Mouse (Mus musculus) intestine, embryonic 14.5 days (tissue): ENCODE measurements around the gene Ppm1m. TPM values are rescaled to one million over a fixed set of nuclear protein-coding genes. Genes with fewer than 3 reads are reported as not detected.

ENCODE experiments used
- ATAC-seq: fragments of 200-750 bp; cut with Nextera tagmentation; replicated peaks from 2 replicates; pipeline ENCODE4 v1.8.0; 2017; ENCODE audit warnings: low read depth, moderate number of reproducible peaks, moderate TSS enrichment, moderate library complexity; ENCODE audit not compliant: low FRiP score, low TSS enrichment
- DNase-seq: peaks from one replicate; pipeline ENCODE4 v3.0.0-alpha.2; 2018; ENCODE audit warnings: low spot score
- H3K27ac ChIP-seq: fragments of 300-500 bp; sonication (generic); 2 replicates; pipeline ENCODE4 v1.5.1; 2014; ENCODE audit warnings: low read depth, mild to moderate bottlenecking, control low read depth
- H3K27me3 ChIP-seq: fragments of 300-500 bp; sonication (generic); replicated peaks from 2 replicates; pipeline ENCODE4 v1.6.1; 2014; ENCODE audit warnings: low read length, control low read depth; ENCODE audit not compliant: control insufficient read depth, insufficient read depth
- H3K36me3 ChIP-seq: fragments of 300-500 bp; sonication (generic); 2 replicates; pipeline ENCODE4 v1.6.1; 2014; ENCODE audit warnings: low read length, control low read depth; ENCODE audit not compliant: control insufficient read depth, insufficient read depth
- H3K4me1 ChIP-seq: fragments of 300-500 bp; sonication (generic); replicated peaks from 2 replicates; pipeline ENCODE4 v1.6.1; 2014; ENCODE audit warnings: low read length, control low read depth, mixed read lengths; ENCODE audit not compliant: control insufficient read depth, insufficient read depth
- H3K4me2 ChIP-seq: fragments of 300-500 bp; sonication (generic); 2 replicates; pipeline ENCODE4 v1.6.1; 2014; ENCODE audit warnings: low read length
- H3K4me3 ChIP-seq: fragments of 300-500 bp; sonication (generic); 2 replicates; pipeline ENCODE4 v1.5.1; 2014; ENCODE audit warnings: low read depth, low read length, control low read depth, mixed read lengths
- H3K9ac ChIP-seq: fragments of 300-500 bp; sonication (generic); 2 replicates; pipeline ENCODE4 v1.6.1; 2014; ENCODE audit warnings: mild to moderate bottlenecking, low read length
- H3K9me3 ChIP-seq: fragments of 300-500 bp; sonication (generic); 2 replicates; pipeline ENCODE4 v1.6.1; 2016; ENCODE audit warnings: low read length, control low read depth; ENCODE audit not compliant: control insufficient read depth
- WGBS: fragments of 180-500 bp; shearing (Covaris S2); extraction: QIAGEN DNeasy Blood & Tissue Kit; methylation state at CpG from one replicate; pipeline ENCODE4 v1.1.7; 2014; 5-methylcytosine and 5-hydroxymethylcytosine counted together
- polyA plus RNA-seq: library from polyadenylated mRNA; unstranded; fragments of >200 nt; fragmentation: Nextera tagmentation; extraction: Ambion mirVana; gene quantifications from 2 replicates; pipeline ENCODE4 v1.2.1, GENCODE M21; 2014

The Ppm1m gene
- polyA plus RNA-seq, 1 experiment from 2014 or later, result 33.6 TPM

- H3K27me3 ChIP-seq, result no peaks in the 10 kb centered on the region
- no peak for ATAC-seq
- H3K4me2 ChIP-seq, result no peak overlapping the region
- H3K9me3 ChIP-seq, result no peaks in the 10 kb centered on the region
- H3K27ac ChIP-seq, result no peak overlapping the region
- no peak for DNase-seq
- no peak overlapping the region for H3K9ac ChIP-seq
- H3K4me3 ChIP-seq, result no peak overlapping the region
- no peaks in the 10 kb centered on the region for H3K4me1 ChIP-seq
- H3K36me3 ChIP-seq, result no peaks in the 10 kb centered on the region
- WGBS, result 77% methylated on average over 2 of the region's 2 CpGs
Observed at GRCm38 (mm10) chr9:106166709-106167108, 32.8 kb downstream of the Ppm1m start.

- no peak for ATAC-seq
- Histone ChIP-seq H3K27ac (peak overlapping the region; percentile 96), H3K9me3 (no peaks in the 10 kb centered on the region), H3K36me3 (no peaks in the 10 kb centered on the region), H3K27me3 (no peaks in the 10 kb centered on the region), H3K4me2 (peak overlapping the region; percentile 73), H3K4me1 (no peaks in the 10 kb centered on the region; the same call in 1 of the 2 replicates), H3K9ac (peak overlapping the region; percentile 71), H3K4me3 (peak overlapping the region; percentile 55)
- no peak for DNase-seq
- WGBS, result 46% methylated on average over 5 of the region's 5 CpGs
Observed at GRCm38 (mm10) chr9:106160426-106160825, 39.1 kb downstream of the Ppm1m start.

- H3K9ac ChIP-seq, result peak overlapping the region; percentile 71
- H3K4me3 ChIP-seq, result peak overlapping the region; percentile 55
- H3K27me3 ChIP-seq, result no peaks in the 10 kb centered on the region
- H3K4me1 ChIP-seq, result no peaks in the 10 kb centered on the region; the same call in 1 of the 2 replicates
- peak; percentile 86 for ATAC-seq
- no peaks in the 10 kb centered on the region for H3K9me3 ChIP-seq
- no peaks in the 10 kb centered on the region for H3K36me3 ChIP-seq
- H3K27ac ChIP-seq, result peak overlapping the region; percentile 96
- DNase-seq, result peak; percentile 99
- H3K4me2 ChIP-seq, result peak overlapping the region; percentile 73
- 2% methylated on average over 24 of the region's 24 CpGs for WGBS
Observed at GRCm38 (mm10) chr9:106159784-106160301, 39.7 kb downstream of the Ppm1m start.

- Histone ChIP-seq H3K4me1 (no peaks in the 10 kb centered on the region; the same call in 1 of the 2 replicates), H3K4me3 (no peak overlapping the region), H3K27me3 (no peaks in the 10 kb centered on the region), H3K9ac (no peak overlapping the region), H3K4me2 (peak overlapping the region; percentile 73), H3K9me3 (no peaks in the 10 kb centered on the region), H3K27ac (no peak overlapping the region), H3K36me3 (no peaks in the 10 kb centered on the region)
- no peak for DNase-seq
- no peak for ATAC-seq
- 80% methylated on average over 9 of the region's 9 CpGs for WGBS
Observed at GRCm38 (mm10) chr9:106159237-106159636, 40.3 kb downstream of the Ppm1m start.

- DNase-seq, result no peak
- no peak within 1 kb of the TSS for H3K9ac ChIP-seq
- ATAC-seq, result no peak
- no peak within 1 kb of the TSS for H3K4me2 ChIP-seq
- H3K9me3 ChIP-seq, result no peaks in the 10 kb centered on the region
- no peaks in the 10 kb centered on the region; the same call in 1 of the 2 replicates for H3K4me1 ChIP-seq
- 66% methylated on average over 6 of the region's 6 CpGs for WGBS
- H3K27ac ChIP-seq, result no peak within 1 kb of the TSS
- no peak within 1 kb of the TSS for H3K4me3 ChIP-seq
- no peaks in the 10 kb centered on the region for H3K36me3 ChIP-seq
- H3K27me3 ChIP-seq, result no peaks in the 10 kb centered on the region
Observed at GRCm38 (mm10) chr9:106158037-106158491, 41.5 kb downstream of the Ppm1m start, which contains the start of gene Glyctk. Glyctk (minus strand) TSS chr9:106158138.

GRCm38 (mm10) chr9:106157623-106157925, 42.0 kb downstream of the Ppm1m start:
- DNase-seq (no peak), ATAC-seq (no peak)
- Histone ChIP-seq H3K4me2 (no peak overlapping the region), H3K4me3 (no peak overlapping the region), H3K9me3 (no peaks in the 10 kb centered on the region), H3K36me3 (no peaks in the 10 kb centered on the region), H3K9ac (no peak overlapping the region), H3K4me1 (no peaks in the 10 kb centered on the region; the same call in 1 of the 2 replicates), H3K27ac (no peak overlapping the region), H3K27me3 (no peaks in the 10 kb centered on the region)
- 83% methylated on average over 10 of the region's 10 CpGs for WGBS

GRCm38 (mm10) chr9:106156921-106157622, 42.5 kb downstream of the Ppm1m start:
- Histone ChIP-seq H3K4me3 (no peak overlapping the region), H3K4me1 (no peaks in the 10 kb centered on the region; the same call in 1 of the 2 replicates), H3K27ac (no peak overlapping the region), H3K9ac (no peak overlapping the region), H3K36me3 (no peaks in the 10 kb centered on the region), H3K9me3 (no peaks in the 10 kb centered on the region), H3K4me2 (no peak overlapping the region), H3K27me3 (no peaks in the 10 kb centered on the region)
- DNase-seq (no peak), ATAC-seq (no peak)
- WGBS, result 81% methylated on average over 21 of the region's 21 CpGs

- H3K4me1 ChIP-seq, result no peaks in the 10 kb centered on the region; the same call in 1 of the 2 replicates
- WGBS, result 32% methylated on average over 5 of the region's 5 CpGs
- H3K4me3 ChIP-seq, result no peak overlapping the region
- H3K36me3 ChIP-seq, result no peaks in the 10 kb centered on the region
- H3K27ac ChIP-seq, result no peak overlapping the region
- no peaks in the 10 kb centered on the region for H3K9me3 ChIP-seq
- peaks cover under 1% of the 10 kb centered on the region; the same call in 1 of the 2 replicates for H3K27me3 ChIP-seq
- no peak for ATAC-seq
- no peak overlapping the region for H3K4me2 ChIP-seq
- DNase-seq, result peak; percentile 60
- no peak overlapping the region for H3K9ac ChIP-seq
Observed at GRCm38 (mm10) chr9:106156419-106156818, 43.1 kb downstream of the Ppm1m start.

- WGBS, result 88% methylated on average over 9 of the region's 9 CpGs
Observed at GRCm38 (mm10) chr9:106154106-106154505, 45.4 kb downstream of the Ppm1m start.

More at GRCm38 (mm10) chr9:106154106-106154505, 45.4 kb downstream of the Ppm1m start:
- Histone ChIP-seq H3K36me3 (no peaks in the 10 kb centered on the region), H3K4me3 (no peak overlapping the region), H3K9ac (no peak overlapping the region), H3K27me3 (peaks cover 22% of the 10 kb centered on the region), H3K27ac (no peak overlapping the region), H3K9me3 (no peaks in the 10 kb centered on the region), H3K4me1 (no peaks in the 10 kb centered on the region; the same call in 1 of the 2 replicates), H3K4me2 (no peak overlapping the region)
- ATAC-seq (no peak), DNase-seq (no peak)
